Mouse (Mus musculus) liver, embryonic 14.5 days (tissue): ENCODE data around the gene Adgrb2. TPM values are rescaled to one million over a fixed set of nuclear protein-coding genes. Genes with fewer than 3 reads are reported as not detected.

Source experiments
- ATAC-seq: fragments of 200-750 bp; cut with Nextera tagmentation; 2 replicates; pipeline ENCODE4 v1.8.0; 2017; ENCODE audit warnings: moderate number of reproducible peaks, mild to moderate bottlenecking, moderate library complexity; ENCODE audit not compliant: insufficient read depth
- DNase-seq, 3 experiments: peaks; one replicate each; pipeline ENCODE4 v3.0.0-alpha.2; 2012 to 2013; ENCODE audit warnings: low read depth in 3 of 3, low spot score in 3 of 3
- H3K27ac ChIP-seq: fragments of 300-500 bp; sonication (generic); 2 replicates; pipeline ENCODE4 v1.5.1; 2014; ENCODE audit warnings: moderate library complexity, mild to moderate bottlenecking, control low read depth, inconsistent platforms
- H3K27me3 ChIP-seq: fragments of 300-500 bp; sonication (generic); 2 replicates; pipeline ENCODE4 v1.6.1; 2014; ENCODE audit warnings: mild to moderate bottlenecking, low read length, moderate library complexity; ENCODE audit not compliant: control insufficient read depth, insufficient read depth
- H3K36me3 ChIP-seq: fragments of 300-500 bp; sonication (generic); replicated peaks from 2 replicates; pipeline ENCODE4 v1.6.1; 2014; ENCODE audit warnings: low read depth; ENCODE audit not compliant: control insufficient read depth, insufficient read depth
- H3K4me1 ChIP-seq, 2 experiments: fragments of 200-500 bp in 1 of 2; fragments of 300-500 bp in 1 of 2; sonication (generic) in 1 of 2; replicated peaks; 2 replicates each; pipeline ENCODE4 v1.6.1; 2012 to 2014; ENCODE audit warnings: antibody characterized with exemption in 1 of 2, inconsistent platforms in 1 of 2, low read length in 1 of 2; ENCODE audit not compliant: control insufficient read depth in 2 of 2, insufficient read depth in 2 of 2
- H3K4me2 ChIP-seq: fragments of 300-500 bp; sonication (generic); 2 replicates; pipeline ENCODE4 v1.6.1; 2014; ENCODE audit warnings: low read depth, mild to moderate bottlenecking, control low read depth, moderate library complexity
- H3K4me3 ChIP-seq, 2 experiments: fragments of 200-500 bp in 1 of 2; fragments of 300-500 bp in 1 of 2; sonication (generic) in 1 of 2; 2 replicates each; pipeline ENCODE4 v1.5.1; 2012 to 2014; ENCODE audit warnings: low read depth in 2 of 2, low read length in 2 of 2, mild to moderate bottlenecking in 2 of 2, control low read depth in 1 of 2, inconsistent platforms in 1 of 2, moderate library complexity in 1 of 2; ENCODE audit not compliant: insufficient read depth in 1 of 2
- H3K9ac ChIP-seq: fragments of 300-500 bp; sonication (generic); replicated peaks from 2 replicates; pipeline ENCODE4 v1.6.1; 2014; ENCODE audit warnings: mild to moderate bottlenecking, control low read depth, moderate library complexity
- H3K9me3 ChIP-seq: fragments of 300-500 bp; sonication (generic); 2 replicates; pipeline ENCODE4 v1.6.1; 2016; ENCODE audit warnings: low read length, mixed read lengths; ENCODE audit not compliant: control insufficient read depth
- CTCF ChIP-seq: IDR thresholded peaks from 2 replicates; pipeline ENCODE4 v1.5.1; 2016; ENCODE audit warnings: antibody characterized with exemption, low read depth, control low read depth
- EP300 ChIP-seq: IDR thresholded peaks from 2 replicates; pipeline ENCODE4 v1.6.1; 2016; ENCODE audit warnings: antibody characterized with exemption, low read depth
- WGBS: fragments of 180-500 bp; shearing (Covaris S2); extraction: QIAGEN DNeasy Blood & Tissue Kit; methylation state at CpG from one replicate; pipeline ENCODE4 v1.1.7; 2014; ENCODE audit not compliant: insufficient replicate concordance; 5-methylcytosine and 5-hydroxymethylcytosine counted together
- polyA plus RNA-seq, 2 experiments: library from polyadenylated mRNA; depleted of rRNA in 1 of 2; stranded (reverse) in 1 of 2; unstranded in 1 of 2; fragments of >200 nt; fragmentation: Nextera tagmentation in 1 of 2; extraction: Ambion mirVana in 1 of 2; gene quantifications; 2 replicates each; pipeline versions ENCODE4 v1.2.1 to v1.2.3; 2012 to 2014

Gene Adgrb2
- polyA plus RNA-seq, 2 experiments, result 0.15 to 0.22 TPM

DNA sequence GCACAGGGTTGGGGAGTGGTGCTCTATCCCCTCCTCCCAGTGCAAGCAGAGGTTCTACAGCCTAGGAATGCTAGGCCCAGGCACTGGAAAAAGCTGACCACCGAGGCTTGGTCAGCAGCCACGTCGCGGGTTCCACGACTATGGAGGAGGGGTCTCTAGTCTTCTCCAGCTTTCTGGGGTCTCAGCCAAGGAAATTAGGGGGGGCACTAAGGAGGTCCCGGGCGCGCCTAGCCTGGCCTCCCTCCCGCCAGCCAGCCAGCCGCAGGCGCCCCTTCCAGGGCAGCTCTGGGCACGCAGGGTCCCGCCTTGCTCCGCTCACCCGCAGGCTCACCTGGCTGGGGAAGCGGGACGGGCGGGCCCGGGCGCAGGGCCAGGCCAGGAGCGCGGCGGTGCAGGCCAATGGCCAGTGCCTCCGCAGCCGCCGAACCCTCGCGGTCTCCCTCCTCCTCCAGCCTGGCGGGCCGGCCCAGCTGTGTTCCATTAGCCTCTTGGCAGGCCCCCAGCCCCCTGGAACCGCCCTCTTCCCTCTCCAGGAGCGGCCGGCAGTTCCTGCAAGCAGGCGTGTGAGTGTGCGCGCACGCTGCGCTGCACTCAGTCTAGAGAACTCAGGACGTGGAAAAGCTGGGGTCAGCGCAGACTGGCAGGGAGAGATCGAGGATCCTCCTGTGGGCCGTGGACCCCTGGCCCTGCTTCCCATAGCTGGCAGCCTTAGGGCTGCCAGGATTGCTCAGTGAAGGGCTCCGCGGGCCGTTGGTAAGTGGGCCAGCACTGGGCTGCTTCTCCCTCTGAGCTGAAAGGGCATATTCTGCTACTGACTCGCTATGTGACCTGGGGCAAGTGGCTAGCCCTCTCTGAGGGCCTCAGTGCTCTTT lies 62.9 kb downstream of the Adgrb2 start, which contains the start of gene Col16a1:
Gene Col16a1, plus strand, starts transcription at position 510 of the 872 bp plus-strand sequence.
- TF ChIP-seq EP300 (no peak), CTCF (no peak)
- ATAC-seq, result no peak
- no peak within 1 kb of the TSS for H3K9ac ChIP-seq
- WGBS, result 8% methylated on average over 43 of the region's 46 CpGs
- H3K27me3 ChIP-seq, result peaks cover 6% of the 10 kb centered on the region
- H3K27ac ChIP-seq, result no peak within 1 kb of the TSS
- DNase-seq, result no peak
- H3K4me1 ChIP-seq, result no peaks in the 10 kb centered on the region
- no peaks in the 10 kb centered on the region for H3K9me3 ChIP-seq
- no peaks in the 10 kb centered on the region for H3K36me3 ChIP-seq
- H3K4me2 ChIP-seq, result peak within 1 kb of the TSS; percentile 22
- H3K4me3 ChIP-seq, result 0 out of 4 replicates have a peak within 1 kb of the TSS, but pooled peaks of 1 of the 2 experiments have one; percentile 0

DNA sequence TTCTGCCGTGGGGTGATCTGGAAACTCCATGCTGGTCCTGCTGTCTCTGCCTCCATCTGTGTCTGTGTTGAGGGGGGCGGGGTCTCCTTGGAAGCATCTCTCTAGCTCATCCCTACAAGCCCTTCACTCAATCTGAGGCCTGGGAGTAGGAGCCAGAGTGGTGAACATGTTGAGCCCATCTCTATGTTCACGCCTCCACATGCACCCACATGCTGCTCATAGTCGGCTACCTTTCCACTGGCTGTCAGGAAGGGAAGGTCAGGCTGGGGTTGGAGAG lies 63.5 kb downstream of the Adgrb2 start:
- Histone ChIP-seq H3K4me1 (no peaks in the 10 kb centered on the region), H3K9me3 (no peaks in the 10 kb centered on the region), H3K4me2 (no peak overlapping the region; the same call in 1 of the 2 replicates), H3K36me3 (no peaks in the 10 kb centered on the region), H3K4me3 (no peak overlapping the region), H3K27me3 (peaks cover 6% of the 10 kb centered on the region), H3K9ac (no peak overlapping the region), H3K27ac (no peak overlapping the region)
- 42% methylated on average over 4 of the region's 4 CpGs for WGBS
- no peak for ATAC-seq
- DNase-seq, result no peak
- no peak for TF ChIP-seq EP300
- TF ChIP-seq CTCF, result no peak

DNA sequence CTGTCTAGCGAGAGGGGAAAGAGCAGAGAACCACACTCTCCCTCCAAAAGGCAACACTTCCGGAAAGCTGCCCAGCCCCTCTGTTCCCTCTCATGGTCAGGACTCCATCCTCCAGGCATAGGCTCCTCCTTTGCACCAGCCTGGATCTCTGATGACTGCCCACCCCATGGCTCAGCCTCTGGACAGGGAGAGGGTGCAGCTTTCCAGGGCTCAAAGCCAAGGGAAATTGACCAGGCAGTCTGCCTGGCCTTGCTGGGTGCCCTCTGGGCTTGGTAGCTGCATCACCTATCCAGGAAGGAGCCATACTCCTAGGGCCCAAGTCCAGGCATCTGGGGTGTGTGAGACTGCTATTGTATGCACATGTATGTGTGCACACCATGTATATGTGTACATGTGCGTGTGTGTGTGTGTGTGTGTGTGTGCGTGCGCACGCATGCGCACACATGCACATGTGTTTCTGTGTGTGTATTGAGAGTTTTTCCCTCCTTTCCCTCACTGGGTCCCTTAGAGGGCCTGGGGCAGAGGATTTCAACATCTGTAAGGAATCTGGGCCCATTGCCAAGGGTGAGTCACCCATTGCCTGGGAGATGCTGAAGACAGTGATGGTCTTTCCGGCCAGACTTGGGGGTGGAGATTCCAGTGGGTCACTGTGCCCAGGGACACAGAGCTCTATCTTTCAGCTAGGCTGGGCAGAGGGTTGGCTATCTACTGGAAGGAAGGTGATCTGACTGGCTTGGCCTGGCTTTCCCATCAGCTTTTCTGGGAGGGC lies 65.6 kb downstream of the Adgrb2 start:
- Histone ChIP-seq H3K36me3 (no peaks in the 10 kb centered on the region), H3K4me3 (no peak overlapping the region), H3K4me1 (no peaks in the 10 kb centered on the region), H3K9me3 (no peaks in the 10 kb centered on the region), H3K9ac (no peak overlapping the region), H3K27ac (no peak overlapping the region), H3K27me3 (peaks cover 6% of the 10 kb centered on the region), H3K4me2 (no peak overlapping the region)
- ATAC-seq, result no peak
- no peak for TF ChIP-seq CTCF
- no peak for TF ChIP-seq EP300
- DNase-seq, result no peak
- WGBS, result 80% methylated on average over 8 of the region's 8 CpGs

DNA sequence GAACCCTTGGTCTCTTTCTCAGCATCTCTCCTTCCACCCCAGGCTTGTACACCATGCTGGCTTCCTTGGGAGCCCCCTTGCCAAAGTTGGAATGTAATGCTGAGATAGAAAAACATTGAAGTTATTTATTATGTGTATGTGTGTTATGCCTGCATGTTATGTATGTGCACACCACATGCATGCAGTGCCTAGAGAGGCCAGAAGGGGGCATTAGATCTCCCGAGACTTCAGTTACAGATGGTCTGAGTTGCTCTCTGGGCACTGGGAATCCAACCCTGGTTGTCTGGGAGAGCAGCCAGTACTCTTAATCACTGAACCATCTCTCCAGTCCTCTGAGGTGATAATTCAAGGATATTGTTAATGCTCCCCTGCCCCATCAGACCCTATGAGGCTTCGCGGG lies 67.6 kb downstream of the Adgrb2 start:
- no peak for TF ChIP-seq EP300
- TF ChIP-seq CTCF, result peak; percentile 58
- H3K27ac ChIP-seq, result no peak overlapping the region
- no peak overlapping the region for H3K9ac ChIP-seq
- H3K27me3 ChIP-seq, result peaks cover 4% of the 10 kb centered on the region
- H3K36me3 ChIP-seq, result no peaks in the 10 kb centered on the region
- no peaks in the 10 kb centered on the region for H3K9me3 ChIP-seq
- no peak for DNase-seq
- H3K4me2 ChIP-seq, result no peak overlapping the region
- 81% methylated on average over 3 of the region's 3 CpGs for WGBS
- no peaks in the 10 kb centered on the region for H3K4me1 ChIP-seq
- no peak for ATAC-seq
- H3K4me3 ChIP-seq, result no peak overlapping the region

GRCm38 (mm10) chr4:130053111-130053510 lies 68.4 kb downstream of the Adgrb2 start:
- no peaks in the 10 kb centered on the region for H3K9me3 ChIP-seq
- H3K4me1 ChIP-seq, result no peaks in the 10 kb centered on the region
- no peak overlapping the region for H3K4me2 ChIP-seq
- H3K36me3 ChIP-seq, result no peaks in the 10 kb centered on the region
- TF ChIP-seq EP300 (no peak), CTCF (no peak)
- no peak overlapping the region for H3K4me3 ChIP-seq
- no peak for DNase-seq
- no peak overlapping the region for H3K9ac ChIP-seq
- WGBS, result 74% methylated on average over 9 of the region's 9 CpGs
- H3K27me3 ChIP-seq, result no peaks in the 10 kb centered on the region
- ATAC-seq, result no peak
- no peak overlapping the region for H3K27ac ChIP-seq
